Comparison of ENCODE assay signal across 15 mouse cellular contexts in the genomic region with DNA sequence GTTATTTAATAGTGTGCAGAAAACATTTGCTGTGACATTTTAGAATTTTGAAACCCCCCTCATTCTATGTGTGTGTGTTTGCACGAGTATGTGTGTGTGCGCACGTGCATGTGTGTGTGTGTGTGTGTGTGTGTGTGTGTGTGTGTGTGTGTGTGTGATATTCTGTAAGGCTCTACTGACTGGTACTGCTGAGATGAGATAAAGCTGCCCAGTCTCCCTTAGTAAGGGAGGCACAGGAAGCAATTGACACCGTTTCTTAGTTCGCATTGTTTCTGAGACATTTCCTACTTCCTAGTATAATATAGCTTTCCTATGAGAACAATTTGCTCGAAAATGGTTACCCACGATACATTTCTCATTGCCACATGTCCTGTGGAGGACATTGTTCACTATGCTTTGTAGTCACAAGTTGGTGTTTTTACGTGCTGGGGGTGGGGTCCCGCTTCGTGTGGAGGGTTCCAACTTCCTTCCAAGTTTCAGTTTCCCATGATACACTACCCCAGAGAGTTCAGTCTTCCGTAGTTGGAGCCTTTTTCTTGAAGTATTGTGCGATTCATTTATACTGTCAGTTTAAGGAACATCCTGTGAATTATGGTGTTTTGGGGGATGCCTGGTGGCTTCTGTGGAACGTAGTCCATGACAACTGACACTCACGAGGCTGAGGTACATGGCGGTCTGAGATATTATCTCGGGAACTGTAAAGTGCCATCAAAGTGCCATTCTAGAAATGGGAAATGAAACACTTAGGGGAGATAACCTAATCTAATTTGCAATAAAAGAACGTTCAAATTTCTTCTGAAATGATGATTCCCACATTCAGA.
A peak's percentile ranks its signal among the peaks of the same experiment; 100 is the strongest.
DNase-seq lines count a peak whose midpoint lies in the region; ATAC-seq and TF ChIP-seq lines count a peak whose summit lies in the region.
"Had no signal": no experiment of that assay in that cellular context is flagged by ENCODE, and none has a peak within 500 bp of the region (broad histone marks: within the 10 kb centered on the region; RNA-seq: fewer than 3 reads in every experiment).

No protein-coding gene starts in this region.

- no peak for DNase-seq in heart, adult 9 months (ENCODE audit: low spot score in 2 of 2)
- DNase-seq in midbrain, embryonic 10.5 days (ENCODE audit: low spot score) = no peak
- no peak for DNase-seq in liver, embryonic 11.5 days (ENCODE audit: low spot score)
- DNase-seq in urinary bladder, postnatal 36 days (ENCODE audit: low spot score in 2 of 2) = no peak
- no peak for DNase-seq in adrenal gland, postnatal 36 days
- DNase-seq: kidney, adult 8-10 months; layer of hippocampus, adult 9-11 months; retina, postnatal 1 day had no signal

- ATAC-seq in heart, embryonic 14.5 days (ENCODE audit: insufficient number of reproducible peaks, insufficient read depth, low FRiP score, low read depth) = no peak
- ATAC-seq in midbrain, embryonic 15.5 days (replicated peaks) = 0 out of 2 replicates have a peak, but pooled peaks have one; percentile 30
- peak; percentile 86 for ATAC-seq in liver, embryonic 11.5 days (replicated peaks; ENCODE audit: low FRiP score)

- H3K36me3 ChIP-seq in heart, embryonic 14.5 days (ENCODE audit: control insufficient read depth, insufficient read depth, low read length) = no peaks in the 10 kb centered on the region
- no peaks in the 10 kb centered on the region for H3K36me3 ChIP-seq in midbrain, embryonic 15.5 days (replicated peaks)
- no peaks in the 10 kb centered on the region for H3K36me3 ChIP-seq in midbrain, embryonic 10.5 days
- no peaks in the 10 kb centered on the region for H3K36me3 ChIP-seq in liver, embryonic 11.5 days (ENCODE audit: control insufficient read depth, insufficient read depth, low read length)
- H3K36me3 ChIP-seq: embryonic facial prominence, embryonic 12.5 days; hindbrain, embryonic 10.5 days; limb, embryonic 12.5 days had no signal

- no peak overlapping the region for H3K9ac ChIP-seq in heart, embryonic 14.5 days (ENCODE audit: low read length)
- no peak overlapping the region for H3K9ac ChIP-seq in midbrain, embryonic 15.5 days
- H3K9ac ChIP-seq in liver, embryonic 11.5 days (ENCODE audit: low read depth, low read length) = no peak overlapping the region
- H3K9ac ChIP-seq: embryonic facial prominence, embryonic 12.5 days; limb, embryonic 12.5 days had no signal

- no peak overlapping the region for H3K27ac ChIP-seq in heart, embryonic 14.5 days (replicated peaks in 1 of 2; ENCODE audit: control insufficient read depth in 1 of 2, insufficient read depth in 1 of 2, low read depth in 2 of 2, low read length in 2 of 2)
- H3K27ac ChIP-seq in midbrain, embryonic 15.5 days = no peak overlapping the region
- H3K27ac ChIP-seq in midbrain, embryonic 10.5 days (replicated peaks) = no peak overlapping the region
- H3K27ac ChIP-seq in liver, embryonic 11.5 days (ENCODE audit: low read depth, low read length) = no peak overlapping the region
- peak overlapping the region; percentile 40; the same call in 1 of the 2 replicates for H3K27ac ChIP-seq in olfactory bulb, adult 2 months (ENCODE audit: insufficient read depth, low read depth, low read length)
- H3K27ac ChIP-seq: embryonic facial prominence, embryonic 12.5 days; hindbrain, embryonic 10.5 days; limb, embryonic 12.5 days had no signal

- TF ChIP-seq POLR2A in olfactory bulb, adult 2 months (IDR thresholded peaks at IDR 0.05; ENCODE audit: insufficient read depth, low read depth, low read length) = no peak

- no peaks in the 10 kb centered on the region for H3K9me3 ChIP-seq in heart, embryonic 14.5 days (ENCODE audit: control insufficient read depth, low read length)
- no peaks in the 10 kb centered on the region for H3K9me3 ChIP-seq in midbrain, embryonic 15.5 days
- no peaks in the 10 kb centered on the region for H3K9me3 ChIP-seq in midbrain, embryonic 10.5 days (replicated peaks)
- H3K9me3 ChIP-seq in liver, embryonic 11.5 days (ENCODE audit: control insufficient read depth, low read length) = no peaks in the 10 kb centered on the region
- H3K9me3 ChIP-seq: embryonic facial prominence, embryonic 12.5 days; hindbrain, embryonic 10.5 days; limb, embryonic 12.5 days had no signal

- H3K4me1 ChIP-seq in heart, embryonic 14.5 days (ENCODE audit: control insufficient read depth in 2 of 2, insufficient read depth in 2 of 2, low read length in 2 of 2) = peaks cover 0 to 2% of the 10 kb centered on the region in 2 experiments; a peak in 2 of 4 replicates
- H3K4me1 ChIP-seq in midbrain, embryonic 15.5 days = no peaks in the 10 kb centered on the region
- H3K4me1 ChIP-seq in midbrain, embryonic 10.5 days = no peaks in the 10 kb centered on the region
- no peaks in the 10 kb centered on the region for H3K4me1 ChIP-seq in liver, embryonic 11.5 days (replicated peaks; ENCODE audit: control insufficient read depth, insufficient read depth, low read length)
- H3K4me1 ChIP-seq in olfactory bulb, adult 2 months (ENCODE audit: control insufficient read depth, insufficient read depth, low read length) = peaks cover 19% of the 10 kb centered on the region
- H3K4me1 ChIP-seq: embryonic facial prominence, embryonic 12.5 days; hindbrain, embryonic 10.5 days; limb, embryonic 12.5 days had no signal

- no peak for TF ChIP-seq CTCF in olfactory bulb, adult 2 months (IDR thresholded peaks at IDR 0.05; ENCODE audit: insufficient read depth, low read depth, low read length)

- WGBS in heart, embryonic 14.5 days = 70% methylated on average over 17 of the region's 17 CpGs
- 91% methylated on average over 17 of the region's 17 CpGs for WGBS in midbrain, embryonic 15.5 days
- WGBS in midbrain, embryonic 10.5 days = 90% methylated on average over 17 of the region's 17 CpGs
- WGBS in liver, embryonic 11.5 days = 50% methylated on average over 17 of the region's 17 CpGs
- 78% methylated on average over 17 of the region's 17 CpGs for WGBS in olfactory bulb, adult 2 months

- H3K4me2 ChIP-seq in heart, embryonic 14.5 days (ENCODE audit: low read length) = peak overlapping the region; percentile 34
- H3K4me2 ChIP-seq in midbrain, embryonic 15.5 days = no peak overlapping the region
- H3K4me2 ChIP-seq in liver, embryonic 11.5 days = peak overlapping the region; percentile 46
- H3K4me2 ChIP-seq: embryonic facial prominence, embryonic 12.5 days; limb, embryonic 12.5 days had no signal

- no peak overlapping the region for H3K4me3 ChIP-seq in heart, embryonic 14.5 days (ENCODE audit: control insufficient read depth in 1 of 2, insufficient read depth in 1 of 2, low read depth in 1 of 2, low read length in 2 of 2)
- no peak overlapping the region for H3K4me3 ChIP-seq in midbrain, embryonic 15.5 days
- H3K4me3 ChIP-seq in midbrain, embryonic 10.5 days = no peak overlapping the region
- no peak overlapping the region; the same call in 1 of the 2 replicates for H3K4me3 ChIP-seq in liver, embryonic 11.5 days (ENCODE audit: low read depth, low read length)
- H3K4me3 ChIP-seq in olfactory bulb, adult 2 months (ENCODE audit: insufficient read depth, low read depth, low read length) = no peak overlapping the region
- H3K4me3 ChIP-seq: embryonic facial prominence, embryonic 12.5 days; hindbrain, embryonic 10.5 days; limb, embryonic 12.5 days; myocyte had no signal

- H3K27me3 ChIP-seq in heart, embryonic 14.5 days (ENCODE audit: control insufficient read depth, insufficient read depth, low read length) = no peaks in the 10 kb centered on the region
- H3K27me3 ChIP-seq in midbrain, embryonic 15.5 days (replicated peaks) = no peaks in the 10 kb centered on the region
- no peaks in the 10 kb centered on the region for H3K27me3 ChIP-seq in midbrain, embryonic 10.5 days (ENCODE audit: low read depth, poor library complexity, severe bottlenecking)
- H3K27me3 ChIP-seq in liver, embryonic 11.5 days (replicated peaks; ENCODE audit: control insufficient read depth, insufficient read depth, low read length) = no peaks in the 10 kb centered on the region
- H3K27me3 ChIP-seq: embryonic facial prominence, embryonic 12.5 days; limb, embryonic 12.5 days had no signal
